Mouse (Mus musculus) liver, postnatal 0 days (tissue): ENCODE data around the gene Fam173a.

Source experiments
- CTCF ChIP-seq: sonication (generic); IDR thresholded peaks from 2 replicates; pipeline ENCODE4 v1.5.1; 2016; ENCODE audit warnings: antibody characterized with exemption, low read depth
- EP300 ChIP-seq: IDR thresholded peaks from 2 replicates; pipeline ENCODE4 v1.6.1; 2016; ENCODE audit warnings: antibody characterized with exemption, low read depth, mild to moderate bottlenecking

DNA sequence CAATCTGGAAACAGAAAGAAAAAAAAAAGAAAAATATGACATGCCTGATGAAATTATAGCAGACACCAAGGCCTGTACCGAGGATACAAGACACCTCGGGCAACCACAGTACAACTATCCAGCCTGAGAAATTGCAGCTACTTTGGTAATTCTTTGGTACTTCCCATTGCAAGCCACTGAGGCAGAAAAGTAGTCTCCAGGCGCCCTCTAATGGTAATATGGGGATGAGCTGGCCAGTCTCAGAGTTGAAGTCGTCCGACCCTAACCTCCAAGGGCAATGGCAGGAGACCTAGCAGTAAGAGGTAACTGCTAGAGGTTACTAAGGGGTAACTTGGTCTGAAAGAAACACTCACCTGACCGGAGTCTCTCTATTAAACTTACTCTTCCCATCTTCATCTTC lies 8.3 kb upstream of the Fam173a start:
- TF ChIP-seq CTCF (peak; percentile 93), EP300 (no peak)
